In the genomic region with DNA sequence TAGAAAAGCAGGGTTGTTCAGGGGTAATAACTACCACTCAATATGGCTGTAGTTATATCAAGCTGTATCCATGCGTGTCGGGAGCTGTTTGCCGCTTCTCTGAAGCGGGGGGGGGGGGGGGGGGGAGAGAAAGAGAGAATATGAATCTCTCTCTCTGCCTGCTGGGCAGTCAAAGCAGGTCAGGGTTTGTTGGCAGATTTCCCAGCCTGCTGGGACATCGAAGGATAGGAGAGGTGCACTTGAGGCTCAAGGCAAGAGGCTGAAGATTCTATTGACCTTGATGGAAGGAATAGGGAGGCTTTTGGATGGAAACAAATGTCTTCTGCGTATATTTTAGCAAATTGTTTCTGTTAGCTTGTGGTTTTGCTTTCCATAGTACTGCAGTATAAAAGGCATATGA, we compare ENCODE assay signal across 10 mouse cellular contexts.
DNase-seq lines count a peak whose midpoint lies in the region; ATAC-seq lines count a peak whose summit lies in the region.
"Had no signal": no experiment of that assay in that cellular context is flagged by ENCODE, and none has a peak within 500 bp of the region (broad histone marks: within the 10 kb centered on the region; RNA-seq: fewer than 3 reads in every experiment).

No protein-coding gene starts in this region.

- DNase-seq in cerebellum, adult 11 months = peak; percentile 33
- DNase-seq in cerebellum, postnatal 4 days (ENCODE audit: low spot score in 2 of 2) = no peak
- DNase-seq in kidney, postnatal 14 days = peak; percentile 51
- no peak for DNase-seq in kidney, adult 9 months
- DNase-seq in adrenal gland, postnatal 14 days = peak; percentile 80
- DNase-seq in cerebellum, postnatal 36 days = peak; percentile 52 to 59
- DNase-seq in natural killer cell, adult 2 months (ENCODE audit: low spot score in 2 of 2) = no peak
- DNase-seq: embryo, embryonic 11 days; forebrain, postnatal 0 days had no signal

- no peak for ATAC-seq in inflammation-experienced regulatory T-cells, adult 6 months
- ATAC-seq: forebrain, postnatal 0 days had no signal

Comparison
In these comparisons a context has a peak if more than half of its experiments do, and no peak if none do; other contexts are left out.
1. DNase-seq: peak in cerebellum, adult 11 months (single experiment), kidney, postnatal 14 days (single experiment), adrenal gland, postnatal 14 days (single experiment) and cerebellum, postnatal 36 days (2 of 2); none in cerebellum, postnatal 4 days (0 of 2), kidney, adult 9 months (single experiment) and natural killer cell, adult 2 months (0 of 2).